Mouse (Mus musculus) ES-Bruce4 (cell line): ENCODE data around the gene Myo15.

Experiments
- CTCF ChIP-seq: IDR thresholded peaks from one replicate; pipeline ENCODE4 v1.8.1; 2011; ENCODE audit warnings: low read depth, low read length
- EP300 ChIP-seq: IDR thresholded peaks from 2 replicates; pipeline ENCODE4 v1.6.1; 2011; ENCODE audit warnings: low read depth, low read length; ENCODE audit not compliant: insufficient read depth
- POLR2A ChIP-seq: IDR thresholded peaks from one replicate; pipeline ENCODE4 v1.8.1; 2011; ENCODE audit warnings: low read length; ENCODE audit not compliant: insufficient read depth

DNA sequence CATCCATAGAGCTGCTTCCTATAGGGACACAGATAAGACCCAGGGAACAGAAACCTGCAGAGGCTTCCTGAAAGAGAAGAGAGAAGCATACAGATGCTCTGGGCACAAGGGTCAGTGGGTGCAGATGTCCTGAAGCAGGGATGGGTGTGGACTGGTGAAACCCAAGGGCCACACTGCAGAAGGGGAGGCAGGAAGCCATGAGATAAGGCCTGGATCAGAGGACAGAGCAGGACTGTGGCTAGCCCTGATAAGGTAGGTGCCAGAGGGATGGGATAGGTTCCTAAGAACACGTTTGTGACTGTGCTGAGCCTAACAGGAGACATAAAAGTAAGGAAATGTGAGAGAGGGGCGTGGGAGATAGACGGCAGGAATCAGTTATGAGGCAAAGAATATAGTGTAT lies 17.1 kb downstream of the Myo15 start:
- TF ChIP-seq CTCF (no peak), POLR2A (no peak), EP300 (no peak)
